Mouse (Mus musculus): ENCODE results near the gene Adamts9.

The Adamts9 gene

DNA sequence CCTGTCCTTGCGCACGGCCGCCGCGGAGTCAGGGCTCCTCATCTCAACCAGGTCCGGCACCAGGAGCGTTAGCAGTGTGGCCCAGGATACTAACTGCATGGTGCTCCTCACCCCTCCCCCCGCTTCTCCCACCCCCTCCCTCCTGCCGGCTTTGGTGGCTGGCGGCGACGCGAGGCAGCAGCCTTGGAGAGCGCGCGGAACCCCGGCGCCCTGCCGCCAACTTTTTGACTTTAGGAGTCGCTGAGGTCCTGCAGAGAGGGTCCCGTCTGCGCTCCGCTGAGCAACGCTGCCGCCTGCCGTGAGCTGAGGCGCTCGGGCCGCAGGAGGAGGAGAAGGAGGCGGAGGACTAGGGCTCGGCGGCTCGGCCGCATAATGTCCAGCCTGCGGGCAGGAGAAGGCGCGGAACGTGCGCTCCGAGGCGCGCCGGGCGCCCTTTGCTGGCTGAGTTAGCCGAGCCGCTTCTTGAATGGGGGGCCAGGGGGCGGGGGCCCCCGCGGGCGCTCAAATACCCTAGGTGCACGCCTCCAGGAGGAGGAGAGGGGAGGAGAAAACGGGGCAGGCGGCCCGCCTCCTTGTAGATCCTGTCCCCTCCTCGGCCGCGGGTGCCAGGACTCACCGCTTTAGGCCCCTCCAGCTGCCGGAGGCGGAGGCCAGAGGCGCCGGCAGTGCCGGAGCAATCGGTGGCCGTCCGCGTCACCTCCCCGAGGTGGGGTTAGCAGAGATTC is at the start of gene Adamts9:
Gene Adamts9 (minus strand): TSS at position 436 of the 725 bp plus-strand sequence.
- no peak for DNase-seq (ENCODE audit: low read depth, low spot score)

DNA sequence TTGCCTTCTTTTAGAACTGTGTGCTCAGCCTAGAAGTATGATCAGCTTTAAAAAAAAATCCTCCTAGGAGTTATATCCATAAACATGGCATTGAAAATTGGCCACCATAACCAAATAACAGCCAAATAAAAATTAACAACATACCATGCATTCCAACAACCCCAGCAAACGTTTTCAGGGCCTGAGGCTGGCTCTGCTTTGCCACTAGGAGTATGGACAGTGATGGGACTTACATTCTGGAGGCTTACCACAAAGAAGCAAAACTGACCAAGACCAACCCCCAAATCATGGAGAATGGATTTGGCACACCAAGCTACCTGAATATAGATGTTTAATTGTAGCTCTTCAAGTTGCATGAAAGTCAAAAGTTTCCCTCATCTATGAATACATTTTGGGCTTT is 48.3 kb upstream of the Adamts9 start:
- DNase-seq (ENCODE audit: low read depth, low spot score): no peak

DNA sequence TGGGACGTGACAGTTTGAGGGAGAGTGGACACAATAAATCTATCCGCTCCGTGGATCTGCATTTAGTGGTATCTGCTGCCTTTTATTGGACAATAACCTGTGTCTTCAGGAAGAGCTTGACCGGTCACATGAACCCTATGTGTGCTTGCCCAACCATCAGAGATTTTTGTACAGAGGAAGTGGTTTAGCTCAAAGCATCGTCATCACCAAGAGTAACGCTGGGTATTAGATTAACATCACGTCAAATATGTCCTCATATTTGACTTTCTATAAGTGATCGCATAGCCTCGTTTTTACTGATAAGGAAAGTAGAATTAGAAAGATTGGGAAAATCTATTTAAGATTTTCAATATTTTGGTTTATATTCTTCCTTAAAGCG is 45.3 kb upstream of the Adamts9 start:
- DNase-seq (ENCODE audit: low read depth, low spot score): no peak

DNA sequence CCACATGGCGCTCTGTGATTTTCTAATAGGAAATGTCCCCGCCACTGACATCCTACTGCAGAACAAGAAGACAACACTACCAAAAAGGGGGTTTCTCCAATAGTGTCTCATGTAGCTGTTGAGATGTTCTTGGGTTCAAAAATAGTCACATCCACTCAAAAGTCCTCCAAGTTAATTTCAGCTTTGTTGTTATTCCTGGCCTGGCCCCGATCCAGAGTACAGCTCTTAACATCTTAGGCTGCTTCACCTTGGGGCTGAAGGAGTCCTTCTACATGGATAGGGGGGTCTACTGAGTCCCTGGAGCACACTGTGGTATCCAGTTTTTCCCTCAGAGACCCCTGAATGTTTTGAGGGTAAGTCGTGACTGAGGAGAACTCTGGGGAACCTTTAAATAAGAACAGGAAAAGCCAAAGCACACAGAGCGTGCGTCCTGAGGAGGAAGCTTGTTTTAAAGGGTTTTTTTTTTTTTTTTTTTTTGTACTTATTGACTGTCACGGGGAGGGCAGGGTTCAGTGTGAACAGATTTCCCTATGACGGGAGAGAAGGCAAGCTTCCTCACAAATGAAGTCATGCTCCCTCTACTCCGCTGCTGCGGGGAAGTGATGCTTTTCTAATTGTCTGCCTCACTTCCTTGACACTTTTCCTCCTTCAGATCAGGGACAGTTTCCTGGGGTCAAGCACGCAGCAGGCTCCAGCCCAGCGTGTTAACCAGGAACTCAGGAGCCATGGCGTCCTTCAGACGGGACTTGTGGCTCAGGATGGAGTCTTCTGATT is 44.7 kb upstream of the Adamts9 start:
- DNase-seq (ENCODE audit: low read depth, low spot score): no peak

DNA sequence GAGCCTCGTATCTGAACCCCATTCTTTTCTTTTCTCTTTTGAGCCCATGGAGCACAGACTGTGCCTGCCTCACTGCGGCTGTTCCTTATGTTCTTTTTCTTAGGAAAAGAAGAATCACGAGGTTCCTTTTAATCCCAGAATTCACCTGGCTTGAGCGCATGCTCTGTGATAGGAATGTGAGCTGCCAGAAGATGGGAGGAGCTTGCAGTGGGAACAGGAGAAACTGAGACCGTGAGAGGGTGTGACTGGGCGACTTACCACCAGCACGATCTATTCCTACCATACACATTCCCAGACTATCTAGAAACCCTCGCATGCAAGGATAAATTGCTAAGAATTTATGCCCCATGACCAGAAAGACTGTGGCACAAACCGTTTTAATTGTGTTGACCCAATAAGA is 44.1 kb upstream of the Adamts9 start:
- no peak for DNase-seq (ENCODE audit: low read depth, low spot score)

DNA sequence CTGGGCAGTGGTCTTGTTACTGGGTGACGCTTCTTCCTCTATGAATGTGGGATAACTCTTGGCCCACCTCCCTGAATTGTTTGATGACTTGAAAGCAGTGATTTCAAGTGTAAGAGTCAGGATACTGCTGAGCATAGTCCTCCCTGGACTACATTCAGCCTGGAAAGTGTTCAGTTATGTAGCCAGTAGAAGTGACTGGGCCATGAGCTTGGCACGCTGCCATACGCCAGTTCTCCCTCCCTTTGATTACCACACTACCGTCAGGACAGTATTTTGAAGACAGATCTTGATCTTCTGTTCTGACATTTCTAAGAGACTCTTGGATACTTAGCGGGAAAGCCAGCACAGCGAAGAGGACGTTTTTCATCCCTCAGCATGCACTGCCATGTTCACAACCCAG is 40.1 kb upstream of the Adamts9 start:
- no peak for DNase-seq (ENCODE audit: low read depth, low spot score)

DNA sequence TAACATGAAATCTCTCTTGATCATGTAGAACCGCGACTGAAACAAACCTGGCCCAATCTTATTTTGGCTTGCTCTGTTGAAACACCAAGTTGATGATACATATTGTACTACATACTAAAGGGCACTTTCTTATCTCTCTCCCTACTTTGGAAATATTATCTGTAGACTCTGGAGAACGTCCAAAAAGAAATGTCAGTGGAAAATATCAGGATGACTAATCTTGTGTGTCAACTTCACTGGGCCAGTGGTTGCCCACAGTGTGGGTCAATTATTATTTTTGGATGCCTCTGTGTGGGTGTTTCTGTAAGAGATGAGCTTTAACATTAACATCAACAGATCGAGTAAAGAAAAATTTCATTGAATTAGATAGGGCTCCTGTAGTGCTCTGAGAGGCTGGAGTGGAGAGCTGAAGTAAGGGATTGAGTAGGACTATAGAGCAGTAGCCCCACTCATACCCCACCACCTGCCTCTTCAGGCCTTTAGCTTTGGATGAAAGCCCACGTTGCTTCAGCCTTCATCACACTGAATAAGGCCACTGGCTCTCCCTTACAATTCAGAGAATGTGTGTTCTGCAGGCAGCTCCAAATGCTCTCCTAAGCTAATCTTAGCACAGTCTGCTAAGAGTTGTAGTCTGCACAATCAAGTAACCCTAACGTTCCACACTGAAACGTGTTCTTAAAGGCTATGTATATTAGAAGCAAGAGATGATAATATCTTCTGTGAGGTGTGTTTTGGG is 38.3 kb upstream of the Adamts9 start:
- no peak for DNase-seq (ENCODE audit: low read depth, low spot score)

DNA sequence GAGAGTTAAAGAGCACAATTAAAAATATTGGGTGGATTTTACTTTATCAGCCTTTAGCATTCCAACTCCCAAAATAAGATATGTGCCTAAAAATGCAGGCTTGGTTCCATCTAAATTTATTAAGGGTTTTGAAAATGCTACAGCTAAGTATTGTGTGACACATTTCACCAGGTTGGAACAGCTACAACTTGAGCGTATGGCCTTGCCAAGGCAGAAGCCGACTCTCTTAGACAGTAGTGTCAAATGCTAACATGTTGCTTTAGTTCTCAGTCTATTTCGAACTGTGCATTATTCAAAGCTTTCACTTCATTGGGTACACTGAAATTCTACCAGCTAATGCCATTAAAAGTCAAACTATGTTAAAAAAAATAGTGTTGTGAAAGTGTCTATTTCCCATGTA is 30.0 kb upstream of the Adamts9 start:
- no peak for DNase-seq (ENCODE audit: low read depth, low spot score)

DNA sequence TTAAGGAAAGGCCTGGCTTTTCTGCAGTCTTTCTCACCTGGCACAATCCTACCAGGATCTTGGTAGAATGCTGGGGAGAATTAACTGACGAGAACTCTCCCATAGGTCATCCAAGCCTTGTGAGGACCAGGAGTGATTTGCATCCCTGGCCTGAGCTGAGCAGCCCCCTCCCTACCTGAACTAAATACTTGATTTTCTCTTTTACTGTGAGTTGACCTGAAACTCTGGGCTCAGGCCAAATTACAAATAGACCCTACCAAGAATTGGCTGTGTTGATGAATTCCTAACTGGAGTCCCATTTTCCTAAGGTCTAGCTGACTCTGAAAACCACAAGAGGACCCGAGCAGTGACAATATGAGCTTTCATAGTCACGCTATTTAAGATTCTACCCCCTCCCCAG is 25.4 kb upstream of the Adamts9 start:
- DNase-seq (ENCODE audit: low read depth, low spot score): no peak

DNA sequence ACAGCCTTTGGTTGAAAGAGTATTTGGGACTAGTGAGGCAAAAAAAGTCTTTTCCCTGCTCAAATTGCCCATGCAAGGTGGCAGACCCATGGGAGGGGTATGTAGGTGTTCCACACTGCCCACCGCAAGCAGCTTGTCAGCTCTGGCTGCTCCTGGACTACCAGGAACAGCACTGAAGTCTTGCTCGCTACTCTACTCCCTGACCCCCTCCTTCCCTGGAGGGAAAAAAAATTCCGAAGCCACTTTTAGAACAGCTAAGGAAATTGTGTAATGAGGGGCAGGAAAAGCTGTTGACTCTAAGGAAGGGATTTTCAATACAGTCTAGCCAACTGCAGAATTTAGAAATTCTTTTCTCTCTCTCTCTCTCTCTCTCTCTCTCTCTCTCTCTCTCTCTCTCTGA is 24.9 kb upstream of the Adamts9 start:
- DNase-seq (ENCODE audit: low read depth, low spot score): no peak

DNA sequence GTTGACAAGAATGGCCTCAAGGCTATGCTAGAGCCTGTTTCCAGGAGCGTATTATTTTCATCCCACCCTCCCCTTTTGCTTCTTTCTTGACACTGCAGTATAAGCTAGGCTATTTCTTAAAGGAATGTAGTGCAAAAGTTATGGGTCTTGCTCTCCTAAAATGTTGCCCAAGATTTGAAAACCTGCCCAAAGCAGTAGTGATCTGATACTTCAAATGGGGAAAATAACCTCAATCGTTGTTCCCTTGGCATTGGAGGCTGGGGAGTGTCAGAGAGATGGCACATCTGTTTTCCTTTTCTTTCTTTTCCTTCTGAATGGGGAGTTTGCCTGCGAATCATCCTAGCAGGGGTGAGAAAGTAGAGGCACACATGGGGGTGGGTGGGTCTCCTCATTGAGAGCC is 19.7 kb upstream of the Adamts9 start:
- DNase-seq (ENCODE audit: low read depth, low spot score): no peak

DNA sequence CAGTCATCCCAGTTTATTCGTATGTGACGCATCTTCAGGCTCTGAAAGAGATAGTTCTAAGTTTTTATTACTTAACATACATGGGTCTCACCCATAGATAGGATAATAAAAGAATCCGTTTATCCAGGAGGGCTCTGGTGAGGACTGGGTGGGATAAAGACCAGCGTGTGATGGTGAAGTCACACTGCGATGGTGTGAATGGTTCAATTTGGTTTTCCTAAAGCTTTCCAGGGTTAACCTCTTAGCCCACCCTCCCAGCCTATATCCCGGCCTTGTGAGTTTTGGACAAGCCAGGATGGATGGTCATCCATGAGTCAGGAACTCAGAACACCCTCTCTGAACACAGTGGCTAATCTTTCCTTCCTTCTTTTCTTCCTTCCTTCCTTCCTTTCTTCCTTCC is 17.7 kb upstream of the Adamts9 start:
- DNase-seq (ENCODE audit: low read depth, low spot score): no peak

DNA sequence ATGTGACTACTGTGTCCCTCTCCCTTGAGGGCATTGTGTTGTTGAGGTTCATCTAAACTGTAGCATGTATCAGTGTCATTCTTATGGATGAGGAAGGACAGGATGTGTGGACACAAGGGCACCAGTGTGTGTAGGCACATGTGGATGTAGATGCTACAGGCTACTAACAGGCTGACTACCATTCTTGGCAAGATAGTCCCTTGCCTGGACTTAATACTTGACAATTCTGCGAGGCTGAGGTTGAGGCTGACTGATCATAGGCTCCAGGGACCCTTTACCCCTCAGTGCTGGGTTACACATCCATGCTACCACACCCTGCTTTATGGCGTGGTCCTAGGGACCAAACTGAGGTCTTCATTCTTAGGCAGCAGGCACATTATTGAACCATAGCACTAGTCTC is 16.1 kb upstream of the Adamts9 start:
- no peak for DNase-seq (ENCODE audit: low read depth, low spot score)

DNA sequence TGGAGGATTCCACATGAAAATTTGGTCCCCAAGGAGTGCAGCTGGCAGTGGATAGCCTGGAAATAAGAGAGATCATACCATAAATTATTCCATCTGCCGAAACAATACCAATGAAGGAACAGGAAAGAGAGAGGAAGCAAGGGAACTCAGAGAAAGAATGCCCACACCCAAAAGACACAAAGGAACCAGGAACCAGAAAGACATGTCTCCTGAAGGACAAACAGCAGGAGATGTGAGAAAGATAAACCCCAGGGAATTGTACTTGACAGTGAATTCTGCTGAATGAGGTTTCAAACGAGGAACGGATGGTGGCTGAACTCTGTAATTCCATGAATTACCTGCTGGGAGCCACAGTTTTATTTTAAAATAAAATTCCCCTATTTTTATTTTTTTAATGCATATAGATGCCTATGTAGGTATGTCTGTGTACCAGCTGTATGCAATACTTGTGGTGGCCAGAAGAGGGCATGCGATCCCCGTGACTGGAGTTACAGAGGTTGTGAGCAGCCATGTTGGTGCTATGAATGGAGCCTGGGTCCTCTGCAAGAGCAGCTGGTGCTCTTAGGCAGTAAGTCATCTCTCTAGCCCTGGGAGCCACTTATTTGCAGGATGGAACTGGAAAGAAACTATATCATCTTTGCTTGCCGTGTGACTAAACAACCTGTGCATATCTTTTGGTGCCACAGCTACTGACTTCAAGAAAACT is 4.2 kb upstream of the Adamts9 start:
- no peak for DNase-seq (ENCODE audit: low read depth, low spot score)

DNA sequence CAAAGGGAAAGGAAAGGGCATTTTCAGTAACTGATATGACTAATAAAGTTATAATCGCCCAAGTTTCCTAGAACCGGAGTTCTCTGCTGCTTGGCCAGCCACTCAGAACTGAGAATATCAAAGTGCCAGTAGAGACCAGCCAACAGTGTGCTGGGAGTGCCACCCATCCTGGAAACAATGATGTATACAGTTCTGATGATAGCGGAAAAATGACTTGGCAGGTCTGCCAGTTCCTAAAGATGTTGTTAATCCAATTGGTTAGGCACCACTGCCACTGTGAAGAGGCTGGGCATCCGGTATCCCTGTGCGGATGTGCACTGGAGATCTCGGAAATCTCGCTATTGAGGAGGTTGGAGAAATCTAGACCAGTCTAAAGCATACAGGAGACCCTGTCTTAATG is 1.4 kb upstream of the Adamts9 start:
- no peak for DNase-seq (ENCODE audit: low read depth, low spot score)

DNA sequence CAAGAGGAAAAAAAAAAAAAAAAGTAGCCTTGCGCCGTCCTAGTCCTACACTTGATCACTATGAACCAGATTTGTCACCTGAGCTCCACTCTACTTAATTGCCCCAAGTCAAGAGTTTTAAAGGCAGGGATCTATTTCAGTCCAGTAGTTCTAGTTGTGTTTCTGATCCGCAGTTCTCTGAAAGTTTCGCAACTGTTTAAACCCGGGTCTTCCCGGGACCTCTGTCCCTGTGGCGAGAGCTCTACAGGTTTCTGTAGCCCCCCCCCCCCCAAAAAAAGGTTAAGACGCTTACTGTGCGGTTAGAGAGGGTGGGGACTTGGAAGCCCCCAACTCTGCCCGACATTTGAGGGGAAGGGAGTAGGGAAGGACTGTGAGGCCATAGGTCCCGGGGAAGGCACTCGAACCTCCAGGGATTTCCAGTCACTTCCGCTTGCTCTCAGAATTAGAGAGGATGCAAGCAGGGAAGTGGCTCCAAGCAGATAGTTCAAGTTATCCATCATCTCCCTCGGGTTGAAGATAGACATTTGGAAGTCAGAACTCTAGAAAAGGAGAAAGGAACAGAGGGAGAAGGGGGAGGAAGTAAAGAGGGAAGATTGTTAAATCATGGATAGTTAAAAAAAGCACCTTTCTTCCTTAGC is 875 bp upstream of the Adamts9 start:
- no peak for DNase-seq (ENCODE audit: low read depth, low spot score)

DNA sequence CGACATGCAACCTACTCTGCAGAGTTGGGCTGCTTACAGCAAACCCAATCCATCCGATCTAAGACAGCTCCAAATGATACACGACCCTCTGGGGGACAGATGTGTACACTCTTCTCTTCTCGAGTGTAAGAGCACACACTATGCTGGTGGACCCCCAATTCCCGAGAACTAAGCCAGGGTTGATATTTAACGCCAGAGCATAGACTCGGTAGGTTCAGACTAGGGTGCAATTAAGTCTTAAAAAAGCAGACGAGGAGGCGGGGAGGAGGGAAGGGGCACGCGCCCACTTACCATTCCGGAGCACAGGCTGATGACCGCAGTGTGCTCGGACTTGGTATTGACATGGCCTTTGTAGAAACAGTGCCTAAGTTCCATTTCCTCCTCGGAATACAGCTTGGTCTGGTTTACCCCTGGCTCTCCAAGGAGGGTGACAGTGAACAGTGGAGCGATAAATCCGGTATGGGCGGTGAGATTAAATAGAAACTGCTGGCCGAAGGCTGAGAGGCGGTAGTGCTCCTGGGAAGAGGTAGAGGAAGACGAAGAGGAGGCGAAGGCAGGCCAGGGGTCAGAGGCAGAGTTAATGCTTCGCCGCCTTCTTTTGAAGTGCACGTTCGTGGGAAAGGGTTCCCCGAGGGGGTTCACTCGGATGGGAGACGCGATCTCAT is 1.4 kb downstream of the Adamts9 start:
- DNase-seq (ENCODE audit: low read depth, low spot score): no peak

DNA sequence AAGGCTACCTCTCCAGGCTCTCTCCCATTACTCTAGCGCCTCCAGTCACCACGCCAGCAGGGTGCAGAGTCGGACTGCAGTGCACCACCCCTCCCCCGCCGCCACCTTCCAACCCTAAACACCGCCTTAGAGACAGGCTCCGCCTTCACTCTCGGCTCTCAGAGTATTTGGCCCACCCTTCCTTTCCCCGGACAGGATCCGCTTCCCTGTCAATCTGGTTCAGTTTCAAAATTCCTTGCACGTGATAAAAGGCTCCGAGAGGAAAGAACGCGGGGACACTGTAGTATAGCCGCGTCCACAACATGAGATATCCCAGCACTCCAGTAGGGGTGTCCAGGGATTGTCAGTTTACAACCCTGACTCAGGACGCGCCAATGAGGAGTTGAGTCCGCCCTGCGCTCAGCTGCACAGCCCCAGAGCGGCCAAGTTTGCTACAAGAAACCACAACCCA is 2.0 kb downstream of the Adamts9 start:
- DNase-seq (ENCODE audit: low read depth, low spot score): no peak

DNA sequence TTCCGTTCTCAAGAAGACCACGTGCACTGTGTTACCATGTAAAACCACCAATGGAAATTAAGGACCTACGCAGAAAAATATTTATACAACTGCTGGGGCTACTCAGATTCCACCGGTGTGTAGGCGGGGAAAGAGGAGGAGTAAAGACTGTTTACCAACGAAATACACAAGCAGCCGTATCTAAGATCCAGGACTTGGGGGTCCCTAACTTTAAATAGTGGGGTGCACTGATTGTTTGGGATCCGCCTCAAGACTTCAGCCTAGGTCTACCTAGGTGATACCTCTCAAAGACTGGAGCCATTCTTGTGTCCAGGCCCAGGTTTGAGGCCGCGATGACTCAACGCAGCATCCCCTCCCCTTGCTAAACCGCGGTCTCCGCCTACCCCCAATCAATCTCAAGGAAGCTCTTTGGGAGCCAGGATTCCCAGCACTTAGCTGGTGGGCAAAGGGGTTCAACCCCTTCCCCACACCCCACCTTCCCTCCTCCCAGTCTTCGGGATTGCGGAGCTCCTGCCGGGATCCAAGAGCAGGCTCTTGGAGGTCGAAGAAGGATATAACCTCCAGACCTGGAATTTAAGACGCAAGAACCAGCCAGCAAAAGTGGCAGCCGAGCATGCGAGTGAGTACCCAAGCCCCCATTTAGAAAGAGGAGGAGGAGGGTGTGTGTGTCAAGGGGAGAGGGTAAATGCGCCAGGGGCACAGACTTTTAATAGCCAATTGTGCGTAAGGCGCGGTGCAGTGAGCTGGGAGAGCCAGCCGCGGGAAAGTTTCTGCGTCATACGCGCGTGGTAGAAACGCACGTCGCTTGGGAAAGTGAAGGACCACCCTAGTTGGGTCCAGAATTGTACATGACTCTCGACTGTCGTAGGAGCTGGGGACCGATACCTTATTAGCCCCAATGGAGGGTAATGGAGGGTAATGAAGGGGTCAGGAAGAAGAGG is 2.8 kb downstream of the Adamts9 start:
- DNase-seq (ENCODE audit: low read depth, low spot score): no peak

DNA sequence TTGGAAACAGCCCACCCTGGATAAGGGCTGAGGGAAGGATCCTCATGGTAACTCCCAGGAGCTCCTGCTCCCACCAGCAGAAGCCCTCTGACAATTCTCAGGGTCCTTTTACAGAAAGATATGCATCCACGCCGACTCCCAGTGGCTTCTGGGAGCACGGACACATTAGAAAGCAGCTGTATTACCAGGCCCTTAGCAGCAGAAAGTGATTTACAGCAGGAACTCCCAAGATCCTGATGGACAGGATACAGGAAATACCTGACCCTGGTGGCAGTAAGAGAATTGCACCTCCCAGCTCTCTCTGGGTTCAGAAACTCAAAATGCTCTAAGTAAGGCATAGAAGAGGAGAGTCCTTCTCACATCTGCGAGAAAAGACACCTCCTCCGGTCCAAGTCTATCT is 15.0 kb downstream of the Adamts9 start:
- DNase-seq (ENCODE audit: low read depth, low spot score): no peak

All from CD4-positive, CD25-positive, alpha-beta regulatory T cell, adult 2 months (primary cell).